Mouse (Mus musculus): ENCODE results near the gene Myrip. TPM values are rescaled to one million over a fixed set of nuclear protein-coding genes. Genes with fewer than 3 reads are reported as not detected.

Gene Myrip
- polyA plus RNA-seq, 1 experiment from 2014 or later = 0.07 TPM

GRCm38 (mm10) chr9:120290375-120290774, 10.9 kb upstream of the Myrip start:
- WGBS = 92% methylated on average over 2 of the region's 2 CpGs
- no peak for ATAC-seq (ENCODE audit: insufficient number of reproducible peaks, low FRiP score, low TSS enrichment, low read depth)
- H3K9ac ChIP-seq (ENCODE audit: low read length) = no peak overlapping the region

GRCm38 (mm10) chr9:120292488-120292887, 8.8 kb upstream of the Myrip start:
- no peak for ATAC-seq (ENCODE audit: insufficient number of reproducible peaks, low FRiP score, low TSS enrichment, low read depth)
- 82% methylated on average over 5 of the region's 5 CpGs for WGBS
- no peaks in the 10 kb centered on the region for H3K36me3 ChIP-seq (ENCODE audit: control insufficient read depth, insufficient read depth, low read length)

More at GRCm38 (mm10) chr9:120290375-120290774, 10.9 kb upstream of the Myrip start:
- no peak for DNase-seq (ENCODE audit: low spot score)
- Histone ChIP-seq H3K36me3 (ENCODE audit: control insufficient read depth, insufficient read depth, low read length) (no peaks in the 10 kb centered on the region), H3K4me3 (ENCODE audit: low read depth, low read length) (no peak overlapping the region), H3K27ac (replicated peaks; ENCODE audit: low read depth, low read length) (no peak overlapping the region), H3K27me3 (ENCODE audit: control insufficient read depth, insufficient read depth, low read length) (no peaks in the 10 kb centered on the region), H3K9me3 (ENCODE audit: control insufficient read depth, low read length) (no peaks in the 10 kb centered on the region), H3K4me1 (ENCODE audit: control insufficient read depth, insufficient read depth, low read length) (no peaks in the 10 kb centered on the region), H3K4me2 (ENCODE audit: low read depth, severe bottlenecking) (no peak overlapping the region)

GRCm38 (mm10) chr9:120295527-120295926, 5.8 kb upstream of the Myrip start:
- no peaks in the 10 kb centered on the region for H3K4me1 ChIP-seq (ENCODE audit: control insufficient read depth, insufficient read depth, low read length)
- no peaks in the 10 kb centered on the region for H3K36me3 ChIP-seq (ENCODE audit: control insufficient read depth, insufficient read depth, low read length)
- ATAC-seq (ENCODE audit: insufficient number of reproducible peaks, low FRiP score, low TSS enrichment, low read depth) = no peak
- H3K27ac ChIP-seq (replicated peaks; ENCODE audit: low read depth, low read length) = no peak overlapping the region
- no peaks in the 10 kb centered on the region for H3K27me3 ChIP-seq (ENCODE audit: control insufficient read depth, insufficient read depth, low read length)
- H3K4me3 ChIP-seq (ENCODE audit: low read depth, low read length) = no peak overlapping the region
- no peak overlapping the region for H3K9ac ChIP-seq (ENCODE audit: low read length)
- no peak overlapping the region for H3K4me2 ChIP-seq (ENCODE audit: low read depth, severe bottlenecking)
- H3K9me3 ChIP-seq (ENCODE audit: control insufficient read depth, low read length) = no peaks in the 10 kb centered on the region
- DNase-seq (ENCODE audit: low spot score) = no peak
- 81% methylated on average over 5 of the region's 5 CpGs for WGBS

More at GRCm38 (mm10) chr9:120292488-120292887, 8.8 kb upstream of the Myrip start:
- Histone ChIP-seq H3K9me3 (ENCODE audit: control insufficient read depth, low read length) (no peaks in the 10 kb centered on the region), H3K27ac (replicated peaks; ENCODE audit: low read depth, low read length) (no peak overlapping the region), H3K4me2 (ENCODE audit: low read depth, severe bottlenecking) (no peak overlapping the region), H3K27me3 (ENCODE audit: control insufficient read depth, insufficient read depth, low read length) (no peaks in the 10 kb centered on the region), H3K9ac (ENCODE audit: low read length) (no peak overlapping the region), H3K4me1 (ENCODE audit: control insufficient read depth, insufficient read depth, low read length) (no peaks in the 10 kb centered on the region), H3K4me3 (ENCODE audit: low read depth, low read length) (no peak overlapping the region)
- no peak for DNase-seq (ENCODE audit: low spot score)

GRCm38 (mm10) chr9:120296938-120297337, 4.4 kb upstream of the Myrip start:
- DNase-seq (ENCODE audit: low spot score) = no peak

GRCm38 (mm10) chr9:120299429-120299828, 1.9 kb upstream of the Myrip start:
- Histone ChIP-seq H3K4me1 (ENCODE audit: control insufficient read depth, insufficient read depth, low read length) (peaks cover 5% of the 10 kb centered on the region; the same call in 1 of the 2 replicates), H3K4me2 (ENCODE audit: low read depth, severe bottlenecking) (no peak overlapping the region), H3K4me3 (ENCODE audit: low read depth, low read length) (no peak overlapping the region), H3K36me3 (ENCODE audit: control insufficient read depth, insufficient read depth, low read length) (no peaks in the 10 kb centered on the region), H3K9ac (ENCODE audit: low read length) (no peak overlapping the region), H3K27me3 (ENCODE audit: control insufficient read depth, insufficient read depth, low read length) (peaks cover 25% of the 10 kb centered on the region), H3K9me3 (ENCODE audit: control insufficient read depth, low read length) (no peaks in the 10 kb centered on the region; the same call in 1 of the 2 replicates), H3K27ac (replicated peaks; ENCODE audit: low read depth, low read length) (no peak overlapping the region)
- ATAC-seq (ENCODE audit: insufficient number of reproducible peaks, low FRiP score, low TSS enrichment, low read depth) (no peak), DNase-seq (ENCODE audit: low spot score) (no peak)
- 57% methylated on average over 2 of the region's 2 CpGs for whole genome bisulfite sequencing

More at GRCm38 (mm10) chr9:120296938-120297337, 4.4 kb upstream of the Myrip start:
- H3K9ac ChIP-seq (ENCODE audit: low read length) = no peak overlapping the region
- no peaks in the 10 kb centered on the region for H3K36me3 ChIP-seq (ENCODE audit: control insufficient read depth, insufficient read depth, low read length)
- no peaks in the 10 kb centered on the region for H3K9me3 ChIP-seq (ENCODE audit: control insufficient read depth, low read length)
- no peak overlapping the region for H3K27ac ChIP-seq (replicated peaks; ENCODE audit: low read depth, low read length)
- H3K4me3 ChIP-seq (ENCODE audit: low read depth, low read length) = no peak overlapping the region
- ATAC-seq (ENCODE audit: insufficient number of reproducible peaks, low FRiP score, low TSS enrichment, low read depth) = no peak
- H3K27me3 ChIP-seq (ENCODE audit: control insufficient read depth, insufficient read depth, low read length) = peaks cover under 1% of the 10 kb centered on the region; the same call in 1 of the 2 replicates
- 87% methylated on average over 1 of the region's 1 CpGs for WGBS
- no peak overlapping the region for H3K4me2 ChIP-seq (ENCODE audit: low read depth, severe bottlenecking)
- H3K4me1 ChIP-seq (ENCODE audit: control insufficient read depth, insufficient read depth, low read length) = no peaks in the 10 kb centered on the region

- whole genome bisulfite sequencing = 9% methylated on average over 19 of the region's 19 CpGs
- H3K27me3 ChIP-seq (ENCODE audit: control insufficient read depth, insufficient read depth, low read length) = peaks cover 47% of the 10 kb centered on the region
- H3K4me2 ChIP-seq (ENCODE audit: low read depth, severe bottlenecking) = peak overlapping the region; percentile 95
- H3K9ac ChIP-seq (ENCODE audit: low read length) = no peak overlapping the region
- ATAC-seq (ENCODE audit: insufficient number of reproducible peaks, low FRiP score, low TSS enrichment, low read depth) (0 out of 2 replicates have a peak, but pooled peaks have one; percentile 31), DNase-seq (ENCODE audit: low spot score) (no peak)
- no peaks in the 10 kb centered on the region for H3K36me3 ChIP-seq (ENCODE audit: control insufficient read depth, insufficient read depth, low read length)
- H3K9me3 ChIP-seq (ENCODE audit: control insufficient read depth, low read length) = no peaks in the 10 kb centered on the region; the same call in 1 of the 2 replicates
- peak overlapping the region; percentile 42 for H3K4me3 ChIP-seq (ENCODE audit: low read depth, low read length)
- H3K4me1 ChIP-seq (ENCODE audit: control insufficient read depth, insufficient read depth, low read length) = peaks cover 7% of the 10 kb centered on the region; the same call in 1 of the 2 replicates
- no peak overlapping the region for H3K27ac ChIP-seq (replicated peaks; ENCODE audit: low read depth, low read length)
Observed at GRCm38 (mm10) chr9:120302980-120303452, 1.7 kb downstream of the Myrip start.

- H3K4me1 ChIP-seq (ENCODE audit: control insufficient read depth, insufficient read depth, low read length) = peaks cover 7% of the 10 kb centered on the region; the same call in 1 of the 2 replicates
- peak overlapping the region; percentile 37; the same call in 1 of the 2 replicates for H3K9ac ChIP-seq (ENCODE audit: low read length)
- 1% methylated on average over 61 of the region's 103 CpGs for WGBS
- peak overlapping the region; percentile 95 for H3K4me2 ChIP-seq (ENCODE audit: low read depth, severe bottlenecking)
- no peak overlapping the region for H3K27ac ChIP-seq (replicated peaks; ENCODE audit: low read depth, low read length)
- peaks cover 47% of the 10 kb centered on the region for H3K27me3 ChIP-seq (ENCODE audit: control insufficient read depth, insufficient read depth, low read length)
- ATAC-seq (ENCODE audit: insufficient number of reproducible peaks, low FRiP score, low TSS enrichment, low read depth) (0 out of 2 replicates have a peak, but pooled peaks have one; percentile 62), DNase-seq (ENCODE audit: low spot score) (peak; percentile 39)
- no peaks in the 10 kb centered on the region; the same call in 1 of the 2 replicates for H3K9me3 ChIP-seq (ENCODE audit: control insufficient read depth, low read length)
- no peaks in the 10 kb centered on the region for H3K36me3 ChIP-seq (ENCODE audit: control insufficient read depth, insufficient read depth, low read length)
- peak overlapping the region; percentile 42 for H3K4me3 ChIP-seq (ENCODE audit: low read depth, low read length)
Observed at GRCm38 (mm10) chr9:120303453-120304299, 2.4 kb downstream of the Myrip start.

GRCm38 (mm10) chr9:120304300-120305137, 3.2 kb downstream of the Myrip start:
- peak overlapping the region; percentile 42 for H3K4me3 ChIP-seq (ENCODE audit: low read depth, low read length)
- no peak for DNase-seq (ENCODE audit: low spot score)
- 4% methylated on average over 54 of the region's 54 CpGs for WGBS
- H3K9ac ChIP-seq (ENCODE audit: low read length) = no peak overlapping the region
- ATAC-seq (ENCODE audit: insufficient number of reproducible peaks, low FRiP score, low TSS enrichment, low read depth) = no peak
- peaks cover 7% of the 10 kb centered on the region; the same call in 1 of the 2 replicates for H3K4me1 ChIP-seq (ENCODE audit: control insufficient read depth, insufficient read depth, low read length)
- peak overlapping the region; percentile 95 for H3K4me2 ChIP-seq (ENCODE audit: low read depth, severe bottlenecking)
- H3K9me3 ChIP-seq (ENCODE audit: control insufficient read depth, low read length) = no peaks in the 10 kb centered on the region; the same call in 1 of the 2 replicates
- H3K36me3 ChIP-seq (ENCODE audit: control insufficient read depth, insufficient read depth, low read length) = no peaks in the 10 kb centered on the region
- peaks cover 47% of the 10 kb centered on the region for H3K27me3 ChIP-seq (ENCODE audit: control insufficient read depth, insufficient read depth, low read length)
- no peak overlapping the region for H3K27ac ChIP-seq (replicated peaks; ENCODE audit: low read depth, low read length)

All from limb, embryonic 11.5 days (tissue).